ENCODE assay signal across 12 mouse cellular contexts in genomic region chr13:49114116-49114515, GRCm38 (mm10).
"Had no signal": no experiment of that assay in that cellular context is flagged by ENCODE, and none has a peak within 500 bp of the region (broad histone marks: within the 10 kb centered on the region; RNA-seq: fewer than 3 reads in every experiment).

No protein-coding gene starts in this region.

- DNase-seq: kidney, postnatal 4 days; left cerebral cortex, postnatal 4 days; lung, adult 18-20 months; right cerebral cortex, postnatal 14 days; thymus, adult 18-20 months; thymus, postnatal 14 days had no signal

- H3K27me3 ChIP-seq: limb, embryonic 13.5 days; midbrain, embryonic 15.5 days had no signal

- H3K9ac ChIP-seq: limb, embryonic 13.5 days; liver, embryonic 14.5 days; midbrain, embryonic 15.5 days had no signal

- H3K4me3 ChIP-seq: layer of hippocampus, adult 2 months; limb, embryonic 13.5 days; midbrain, embryonic 15.5 days had no signal

- H3K36me3 ChIP-seq: limb, embryonic 13.5 days; midbrain, embryonic 15.5 days had no signal

- ATAC-seq: midbrain, embryonic 15.5 days had no signal

- H3K27ac ChIP-seq: kidney, postnatal 0 days; layer of hippocampus, adult 2 months; limb, embryonic 13.5 days; liver, embryonic 14.5 days; midbrain, embryonic 15.5 days; stomach, postnatal 0 days had no signal
